Comparison of ENCODE assay signal across 40 mouse cellular contexts in genomic region chr9:35541941-35542340, GRCm38 (mm10). TPM values are rescaled to one million over a fixed set of nuclear protein-coding genes. Genes with fewer than 3 reads are reported as not detected.
"Had no signal": no experiment of that assay in that cellular context is flagged by ENCODE, and none has a peak within 500 bp of the region (broad histone marks: within the 10 kb centered on the region; RNA-seq: fewer than 3 reads in every experiment).

No protein-coding gene starts in this region.

- H3K27me3 ChIP-seq: limb, embryonic 13.5 days; limb, embryonic 15.5 days; liver, embryonic 13.5 days; liver, embryonic 15.5 days; lung, embryonic 15.5 days; midbrain, embryonic 15.5 days had no signal

- H3K4me1 ChIP-seq: liver, embryonic 15.5 days; lung, embryonic 15.5 days; midbrain, embryonic 13.5 days; midbrain, embryonic 15.5 days had no signal

- H3K36me3 ChIP-seq: limb, embryonic 12.5 days; limb, embryonic 13.5 days; limb, embryonic 15.5 days; liver, embryonic 12.5 days; liver, embryonic 13.5 days; liver, embryonic 15.5 days; lung, embryonic 15.5 days had no signal

- H3K4me3 ChIP-seq: left cerebral cortex, adult 2 months; limb, embryonic 12.5 days; limb, embryonic 13.5 days; limb, embryonic 15.5 days; liver, embryonic 12.5 days; liver, embryonic 13.5 days; liver, embryonic 15.5 days; lung, embryonic 15.5 days; megakaryocyte, embryonic 14.5 days; midbrain, embryonic 10.5 days; midbrain, embryonic 12.5 days; midbrain, embryonic 13.5 days; midbrain, embryonic 15.5 days; myocyte had no signal

- H3K9ac ChIP-seq: limb, embryonic 12.5 days; limb, embryonic 13.5 days; limb, embryonic 15.5 days; liver, embryonic 12.5 days; liver, embryonic 13.5 days; liver, embryonic 14.5 days; liver, embryonic 15.5 days; liver, postnatal 0 days; lung, embryonic 14.5 days; lung, embryonic 15.5 days; midbrain, embryonic 12.5 days; midbrain, embryonic 13.5 days; midbrain, embryonic 15.5 days had no signal

- H3K9me3 ChIP-seq: limb, embryonic 12.5 days; limb, embryonic 13.5 days; limb, embryonic 15.5 days; liver, embryonic 12.5 days; liver, embryonic 13.5 days; liver, embryonic 15.5 days; lung, embryonic 15.5 days; megakaryocyte, embryonic 14.5 days; midbrain, embryonic 10.5 days; midbrain, embryonic 12.5 days; midbrain, embryonic 13.5 days; midbrain, embryonic 15.5 days had no signal

- H3K27ac ChIP-seq: left cerebral cortex, adult 2 months; limb, embryonic 12.5 days; limb, embryonic 13.5 days; limb, embryonic 15.5 days; liver, embryonic 12.5 days; liver, embryonic 13.5 days; liver, embryonic 14.5 days; liver, embryonic 15.5 days; lung, embryonic 15.5 days; macrophage; midbrain, embryonic 10.5 days; midbrain, embryonic 12.5 days; midbrain, embryonic 13.5 days; midbrain, embryonic 15.5 days had no signal

RNA-seq across cellular contexts. Expression of gene Ddx25, which starts 16.4 kb away (rescaled TPM):
- total RNA-seq: liver, adult 2 months; megakaryocyte-erythroid progenitor cell, adult 5-6 weeks had no signal
- polyA plus RNA-seq: macrophage, myocyte had no signal

RNA-seq across cellular contexts. Expression of gene Gm1113, which starts 23.9 kb away (rescaled TPM):
- total RNA-seq: left cerebral cortex, adult 2 months; left cerebral cortex, adult 8-10 months; left cerebral cortex, postnatal 10 days; left cerebral cortex, postnatal 14 days; left cerebral cortex, postnatal 25 days; left cerebral cortex, postnatal 36 days; left cerebral cortex, postnatal 4 days; liver, adult 2 months; megakaryocyte progenitor cell, adult 5-6 weeks; megakaryocyte, adult 5-6 weeks; megakaryocyte-erythroid progenitor cell, adult 5-6 weeks; midbrain, postnatal 0 days; monocyte, adult 5-6 weeks had no signal
- polyA plus RNA-seq: limb, embryonic 11.5 days; limb, embryonic 12.5 days; limb, embryonic 13.5 days; limb, embryonic 14.5 days; limb, embryonic 15.5 days; liver, adult 2 months; liver, embryonic 11.5 days; liver, embryonic 12.5 days; liver, embryonic 13.5 days; liver, embryonic 14.5 days; liver, embryonic 15.5 days; liver, embryonic 16.5 days; liver, postnatal 0 days; lung, adult 2 months; lung, embryonic 14.5 days; lung, embryonic 15.5 days; lung, embryonic 16.5 days; lung, postnatal 0 days; macrophage; midbrain, embryonic 10.5 days; midbrain, embryonic 11.5 days; midbrain, embryonic 12.5 days; midbrain, embryonic 13.5 days; midbrain, embryonic 14.5 days; midbrain, embryonic 15.5 days; midbrain, embryonic 16.5 days; midbrain, postnatal 0 days; myocyte had no signal

RNA-seq across cellular contexts. Expression of gene Pate2, which starts 28.1 kb away (rescaled TPM):
- total RNA-seq: liver, adult 2 months; monocyte, adult 5-6 weeks had no signal
- polyA plus RNA-seq: liver, adult 2 months; lung, adult 2 months; macrophage had no signal
